ENCODE assay signal across 14 mouse cellular contexts in the genomic region with DNA sequence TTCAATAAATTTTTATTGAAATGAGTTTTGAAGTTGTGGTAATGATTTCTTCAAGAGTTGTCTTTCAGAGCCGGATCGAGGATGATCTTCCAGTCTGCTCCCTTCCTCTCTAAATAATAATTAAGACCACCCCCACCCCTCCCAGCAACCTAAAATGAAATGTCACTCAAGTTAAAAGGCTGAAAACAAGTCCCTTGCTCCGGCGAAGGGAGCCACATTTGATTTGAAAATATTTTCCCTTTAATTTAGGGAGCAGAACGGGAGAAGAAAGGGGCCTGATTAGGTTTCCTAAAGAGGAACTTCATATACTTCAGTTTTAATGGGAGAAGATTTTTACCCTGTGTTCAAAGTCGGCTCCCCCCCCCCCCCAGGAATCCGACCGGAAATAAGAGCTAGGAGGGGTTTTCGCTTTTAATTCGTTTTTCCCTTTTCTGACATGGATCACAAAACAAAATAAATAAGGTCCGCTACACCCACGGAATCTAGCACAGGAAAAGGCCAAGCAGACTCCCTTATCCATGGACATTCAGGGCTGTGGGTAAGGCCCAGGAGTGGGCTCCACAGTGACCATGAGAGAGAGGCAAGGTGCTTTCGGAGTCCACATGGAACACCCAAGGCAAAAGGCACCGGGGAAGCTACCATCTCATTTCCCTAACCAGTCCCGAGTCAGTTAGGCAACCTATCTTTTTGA. TPM values are rescaled to one million over a fixed set of nuclear protein-coding genes. Genes with fewer than 3 reads are reported as not detected.
DNase-seq lines count a peak whose midpoint lies in the region; ATAC-seq lines count a peak whose summit lies in the region.
"Had no signal": no experiment of that assay in that cellular context is flagged by ENCODE, and none has a peak within 500 bp of the region (broad histone marks: within the 10 kb centered on the region; RNA-seq: fewer than 3 reads in every experiment).

No protein-coding gene starts in this region.

- 11% methylated on average over 15 of the region's 15 CpGs for WGBS in heart, embryonic 11.5 days (ENCODE audit: insufficient replicate concordance)
- WGBS in heart, embryonic 12.5 days, result 15% methylated on average over 15 of the region's 15 CpGs
- WGBS in lung, embryonic 16.5 days, result 11% methylated on average over 15 of the region's 15 CpGs
- 7% methylated on average over 15 of the region's 15 CpGs for WGBS in liver, embryonic 13.5 days (ENCODE audit: insufficient replicate concordance)

- H3K4me2 ChIP-seq in heart, embryonic 11.5 days, result peak overlapping the region; percentile 75; the same call in 1 of the 2 replicates
- no peak overlapping the region for H3K4me2 ChIP-seq in heart, embryonic 12.5 days
- peak overlapping the region; percentile 68 for H3K4me2 ChIP-seq in lung, embryonic 16.5 days (ENCODE audit: low read depth, low read length)
- peak overlapping the region; percentile 53; the same call in 1 of the 2 replicates for H3K4me2 ChIP-seq in liver, embryonic 13.5 days
- H3K4me2 ChIP-seq: hindbrain, embryonic 13.5 days had no signal

- peaks cover 84% of the 10 kb centered on the region for H3K27me3 ChIP-seq in heart, embryonic 11.5 days (ENCODE audit: control insufficient read depth, insufficient read depth, low read length)
- peaks cover 94% of the 10 kb centered on the region for H3K27me3 ChIP-seq in heart, embryonic 12.5 days (replicated peaks)
- peaks cover 37% of the 10 kb centered on the region for H3K27me3 ChIP-seq in lung, embryonic 16.5 days (ENCODE audit: control insufficient read depth, insufficient read depth, low read depth, low read length)
- peaks cover 98% of the 10 kb centered on the region for H3K27me3 ChIP-seq in liver, embryonic 13.5 days

- H3K4me1 ChIP-seq in heart, embryonic 11.5 days (ENCODE audit: control insufficient read depth, insufficient read depth, low read length), result peaks cover 20% of the 10 kb centered on the region
- H3K4me1 ChIP-seq in heart, embryonic 12.5 days (replicated peaks), result peaks cover 35% of the 10 kb centered on the region
- H3K4me1 ChIP-seq in lung, embryonic 16.5 days (replicated peaks; ENCODE audit: control insufficient read depth, insufficient read depth, low read length), result peaks cover 22% of the 10 kb centered on the region
- H3K4me1 ChIP-seq in liver, embryonic 13.5 days (replicated peaks), result no peaks in the 10 kb centered on the region; the same call in 1 of the 2 replicates

- no peak for ATAC-seq in heart, embryonic 11.5 days (replicated peaks; ENCODE audit: insufficient number of reproducible peaks, low FRiP score, low TSS enrichment)
- ATAC-seq in heart, embryonic 12.5 days (ENCODE audit: insufficient number of reproducible peaks, low FRiP score), result no peak
- 0 out of 2 replicates have a peak, but pooled peaks have one; percentile 8 for ATAC-seq in lung, embryonic 16.5 days (ENCODE audit: low read depth)
- no peak for ATAC-seq in liver, embryonic 13.5 days (ENCODE audit: low read depth)

- no peak overlapping the region for H3K9ac ChIP-seq in heart, embryonic 11.5 days (ENCODE audit: low read depth, low read length)
- no peak overlapping the region for H3K9ac ChIP-seq in heart, embryonic 12.5 days
- H3K9ac ChIP-seq in lung, embryonic 16.5 days (ENCODE audit: low read length), result peak overlapping the region; percentile 46; the same call in 1 of the 2 replicates
- H3K9ac ChIP-seq in liver, embryonic 13.5 days, result no peak overlapping the region
- H3K9ac ChIP-seq: hindbrain, embryonic 13.5 days; liver, embryonic 15.5 days had no signal

- H3K27ac ChIP-seq in heart, embryonic 11.5 days (ENCODE audit: low read depth, low read length), result no peak overlapping the region
- no peak overlapping the region for H3K27ac ChIP-seq in heart, embryonic 12.5 days (ENCODE audit: poor library complexity, severe bottlenecking)
- H3K27ac ChIP-seq in lung, embryonic 16.5 days (ENCODE audit: low read length), result peak overlapping the region; percentile 34
- H3K27ac ChIP-seq in liver, embryonic 13.5 days, result no peak overlapping the region
- H3K27ac ChIP-seq: hindbrain, embryonic 13.5 days; liver, embryonic 15.5 days; stomach, postnatal 0 days had no signal

- DNase-seq in lung, postnatal 10 days, result no peak
- peak; percentile 51 for DNase-seq in embryo, embryonic 9.5 days (ENCODE audit: extremely low spot score)
- no peak for DNase-seq in liver, embryonic 13.5 days
- no peak for DNase-seq in right cerebral cortex, postnatal 10 days (ENCODE audit: low spot score in 2 of 2)
- DNase-seq: cerebellum, adult 11 months; gastrocnemius, postnatal 25 days; right cerebral cortex, postnatal 14 days had no signal

- no peaks in the 10 kb centered on the region for H3K36me3 ChIP-seq in heart, embryonic 11.5 days (ENCODE audit: control insufficient read depth, insufficient read depth, low read length)
- 0 out of 2 replicates have a peak, but pooled peaks cover 3% of the 10 kb centered on the region for H3K36me3 ChIP-seq in heart, embryonic 12.5 days
- peaks cover 3% of the 10 kb centered on the region; the same call in 1 of the 2 replicates for H3K36me3 ChIP-seq in lung, embryonic 16.5 days (ENCODE audit: control insufficient read depth, insufficient read depth, low read length)
- 0 out of 2 replicates have a peak, but pooled peaks cover 2% of the 10 kb centered on the region for H3K36me3 ChIP-seq in liver, embryonic 13.5 days
- H3K36me3 ChIP-seq: hindbrain, embryonic 13.5 days; liver, embryonic 15.5 days had no signal

- no peak overlapping the region for H3K4me3 ChIP-seq in heart, embryonic 11.5 days (ENCODE audit: low read depth, low read length)
- no peak overlapping the region for H3K4me3 ChIP-seq in heart, embryonic 12.5 days
- no peak overlapping the region for H3K4me3 ChIP-seq in lung, embryonic 16.5 days (ENCODE audit: low read length)
- H3K4me3 ChIP-seq in liver, embryonic 13.5 days (replicated peaks), result no peak overlapping the region
- H3K4me3 ChIP-seq: hindbrain, embryonic 13.5 days; myocyte had no signal

- H3K9me3 ChIP-seq in heart, embryonic 11.5 days (replicated peaks; ENCODE audit: control insufficient read depth, low read length), result no peaks in the 10 kb centered on the region
- no peaks in the 10 kb centered on the region for H3K9me3 ChIP-seq in heart, embryonic 12.5 days (replicated peaks)
- H3K9me3 ChIP-seq in lung, embryonic 16.5 days (ENCODE audit: control insufficient read depth, low read length), result no peaks in the 10 kb centered on the region
- no peaks in the 10 kb centered on the region for H3K9me3 ChIP-seq in liver, embryonic 13.5 days (replicated peaks)
- H3K9me3 ChIP-seq: hindbrain, embryonic 13.5 days; liver, embryonic 15.5 days had no signal

RNA-seq across cellular contexts. Expression of gene Tbx3, which starts 14.4 kb away (rescaled TPM):
- polyA plus RNA-seq in heart, embryonic 11.5 days (2014; fragmentation: Nextera tagmentation; extraction: Ambion mirVana), result 12.8 and 14.5 TPM in 2 replicates
- 18.8 and 21.0 TPM in 2 replicates for polyA plus RNA-seq in heart, embryonic 12.5 days (2016; fragmentation: Nextera tagmentation; extraction: Ambion mirVana)
- polyA plus RNA-seq in lung, embryonic 16.5 days (2015; fragmentation: Nextera tagmentation; extraction: Ambion mirVana), result 53.4 and 65.3 TPM in 2 replicates
- polyA plus RNA-seq in liver, embryonic 13.5 days (2015; fragmentation: Nextera tagmentation; extraction: Ambion mirVana), result 4.1 and 6.1 TPM in 2 replicates
